Mouse (Mus musculus) lung, postnatal 14 days (tissue): ENCODE data around the gene Npas1.

Experiments used
- DNase-seq: peaks from one replicate; pipeline ENCODE4 v3.0.0; 2021

Gene Npas1

DNA sequence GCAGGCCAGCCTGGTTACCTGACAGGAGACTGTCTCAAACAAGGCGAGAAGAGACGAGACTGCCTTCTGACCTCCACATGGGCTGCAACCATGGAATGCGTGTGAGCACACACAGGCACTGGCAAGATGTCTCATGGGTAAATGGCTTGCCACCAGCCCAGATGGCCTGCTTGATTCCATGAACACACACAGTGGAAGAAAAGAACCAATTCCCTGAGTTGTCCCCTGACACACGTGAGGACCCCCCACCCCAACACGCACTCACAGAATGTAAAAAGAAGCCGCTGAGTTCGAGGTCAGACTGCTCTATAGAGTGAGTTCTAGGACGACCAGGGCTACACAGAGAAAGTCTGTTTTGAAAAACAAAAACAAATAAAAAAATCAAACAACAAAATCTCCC, at the start of gene Npas1:
Gene Npas1 (minus strand): TSS at position 101 of the 400 bp plus-strand sequence.
- no peak for DNase-seq

DNA sequence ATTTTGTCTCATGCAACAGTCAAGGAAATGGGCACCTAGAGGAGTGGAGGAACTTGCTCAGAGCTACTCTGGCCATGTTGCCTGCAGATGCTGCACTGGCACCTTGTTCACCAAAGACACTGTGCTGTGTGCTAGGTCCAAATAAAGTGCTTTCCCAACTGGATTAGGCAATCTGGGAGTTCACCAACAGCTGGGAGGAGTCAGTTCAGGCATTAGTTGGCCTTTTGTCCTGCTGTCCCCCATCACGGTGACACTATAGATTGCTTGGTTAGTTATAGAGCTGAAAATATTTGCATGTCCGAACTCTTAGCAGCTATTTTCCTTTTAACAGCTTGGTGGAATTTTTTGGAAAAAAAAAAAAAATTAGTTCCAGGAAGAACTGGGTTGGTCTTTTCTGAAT, 48.5 kb upstream of the Npas1 start:
- DNase-seq: peak; percentile 23

DNA sequence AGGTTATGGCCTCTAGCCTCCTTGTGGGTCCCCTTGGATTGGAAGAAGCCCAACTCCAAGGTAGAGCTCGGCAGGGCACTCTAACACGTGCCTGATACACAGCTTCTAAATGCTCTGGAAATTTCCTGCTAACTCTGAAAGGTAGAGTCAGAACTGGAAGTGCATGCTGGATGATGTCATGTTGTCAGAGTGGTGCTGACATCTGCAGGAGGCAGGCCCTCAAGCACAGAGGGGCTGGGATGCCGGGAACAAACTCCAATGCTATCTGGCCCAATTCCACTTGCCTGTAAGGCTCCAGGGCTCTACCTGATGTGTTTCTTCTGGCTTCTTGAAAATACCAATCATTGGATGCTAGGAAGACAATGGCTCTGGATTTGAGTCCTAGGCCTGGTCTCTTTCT, 47.9 kb upstream of the Npas1 start:
- no peak for DNase-seq

DNA sequence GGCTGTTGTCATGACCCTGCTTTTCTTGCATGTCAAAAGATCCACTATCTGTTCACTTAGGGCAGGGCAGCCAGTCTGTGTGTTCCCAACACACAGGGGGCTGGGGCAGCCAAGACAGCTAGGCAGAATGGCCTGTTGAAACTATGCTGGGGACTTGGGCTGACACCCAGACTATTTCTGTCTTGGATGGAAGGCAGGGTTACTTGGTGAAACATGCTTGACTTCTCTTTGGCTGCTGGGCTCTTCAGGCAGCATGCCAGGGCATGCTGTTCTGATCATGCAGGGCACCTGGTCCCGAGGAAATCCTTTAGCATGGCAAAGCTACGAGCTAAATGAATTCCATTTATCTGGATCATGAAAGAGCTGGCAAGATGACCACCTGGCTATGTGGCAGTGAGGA, 46.8 kb upstream of the Npas1 start:
- peak; percentile 36 for DNase-seq

DNA sequence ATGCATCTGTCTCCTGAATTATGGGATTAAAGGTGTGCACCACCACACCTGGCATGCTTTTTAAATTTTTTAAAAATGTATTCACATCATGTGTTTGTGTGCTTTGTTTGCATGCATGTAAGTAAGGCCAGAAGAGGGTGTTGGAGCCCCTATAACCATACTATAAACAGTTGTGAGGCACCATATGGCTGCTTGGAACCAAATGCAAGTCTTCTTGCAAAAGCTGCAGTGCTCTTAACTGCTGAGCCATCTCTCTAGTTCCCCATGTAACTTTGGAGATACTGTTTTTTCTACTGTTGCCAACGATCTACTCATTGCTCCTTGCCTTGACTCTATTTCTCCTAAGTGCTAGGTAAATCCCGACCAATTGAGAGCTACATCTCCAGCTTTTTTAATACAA, 41.8 kb upstream of the Npas1 start:
- DNase-seq: no peak

DNA sequence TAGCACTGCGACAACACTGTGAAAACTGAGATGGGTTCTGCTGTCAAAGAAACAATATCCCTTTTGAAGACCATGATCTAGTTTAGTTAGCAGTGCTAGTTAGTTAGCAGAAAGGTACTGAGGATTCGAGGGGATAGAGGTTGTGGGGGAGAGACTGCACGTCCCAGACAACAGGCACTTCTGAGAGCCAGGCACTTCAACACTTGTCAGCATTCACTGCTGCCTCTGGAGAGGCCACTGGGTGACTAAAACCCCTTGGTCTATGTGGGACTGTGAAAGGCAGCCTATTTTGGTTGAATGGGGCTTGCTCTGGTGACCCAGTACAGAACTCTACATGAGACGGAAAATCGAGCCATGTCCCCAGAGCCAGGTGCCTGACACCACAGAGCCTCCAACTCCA, 39.7 kb upstream of the Npas1 start:
- DNase-seq: no peak

DNA sequence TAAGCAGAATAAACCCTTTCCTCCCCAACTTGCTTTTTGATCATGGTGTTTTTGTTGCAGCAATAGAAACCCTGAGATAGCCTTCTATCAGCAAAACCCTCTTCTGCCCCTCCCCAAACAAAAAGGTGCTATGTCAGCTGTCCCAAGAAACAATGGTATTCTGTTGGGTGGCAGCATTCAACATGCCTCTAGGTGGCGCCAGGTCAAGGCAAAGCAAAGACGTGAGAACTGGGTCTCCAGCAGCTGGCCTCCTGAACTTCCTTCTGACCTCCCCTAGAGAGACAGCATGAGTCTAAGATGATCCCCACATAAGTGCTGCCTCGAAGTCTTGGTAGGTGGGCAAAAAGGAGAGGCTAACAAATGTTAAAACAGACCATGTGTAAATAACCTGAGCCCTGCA, 29.8 kb upstream of the Npas1 start:
- DNase-seq: peak; percentile 79

DNA sequence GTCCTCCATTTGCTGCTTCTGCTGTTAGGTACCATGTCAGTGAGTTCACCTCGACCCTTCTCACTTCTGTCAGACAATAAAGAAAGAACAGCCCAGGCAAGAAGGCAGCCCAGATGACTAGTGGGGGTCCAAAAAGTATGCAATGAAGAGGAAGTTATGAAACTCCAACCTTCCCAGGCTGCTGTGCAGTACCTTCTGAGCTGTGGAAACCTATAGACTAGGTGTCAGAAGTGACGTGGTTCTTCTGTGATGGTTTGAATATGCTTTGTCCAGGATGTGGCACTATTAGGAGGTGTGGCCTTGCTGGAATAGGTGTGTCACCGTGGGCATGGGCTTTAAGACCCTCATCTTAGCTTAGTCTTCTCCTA, 27.7 kb upstream of the Npas1 start:
- DNase-seq: no peak

DNA sequence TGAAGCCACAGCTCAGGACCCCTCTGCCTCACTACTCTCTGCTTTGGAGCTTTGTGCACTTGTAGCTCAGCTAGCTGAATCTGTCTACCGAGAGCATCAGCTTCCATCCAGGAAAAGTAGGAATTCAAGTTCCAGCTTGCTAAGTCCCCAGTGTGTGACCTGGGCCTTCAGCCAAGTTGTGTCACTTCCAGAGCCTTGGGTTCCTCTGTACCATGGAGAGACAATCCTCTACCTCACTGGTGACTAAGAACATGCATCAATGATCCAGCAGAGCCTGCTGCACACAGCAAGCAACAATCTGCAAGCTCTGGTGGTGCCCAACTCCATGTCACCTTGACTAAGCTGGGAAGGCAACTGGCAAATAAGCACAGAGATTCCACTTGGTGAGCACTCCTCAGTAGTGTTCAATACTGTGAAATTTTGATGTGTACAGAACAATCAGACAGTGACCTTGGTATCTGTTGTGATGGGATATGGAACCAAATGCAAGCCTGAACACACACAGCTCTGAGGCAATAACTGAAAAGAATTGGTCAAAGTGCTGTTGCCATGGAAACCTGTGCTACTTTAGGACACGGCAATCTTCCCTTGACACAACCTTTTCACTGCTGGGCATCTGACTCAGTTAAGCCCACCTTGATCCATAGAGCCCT, 27.2 kb upstream of the Npas1 start:
- DNase-seq: no peak

DNA sequence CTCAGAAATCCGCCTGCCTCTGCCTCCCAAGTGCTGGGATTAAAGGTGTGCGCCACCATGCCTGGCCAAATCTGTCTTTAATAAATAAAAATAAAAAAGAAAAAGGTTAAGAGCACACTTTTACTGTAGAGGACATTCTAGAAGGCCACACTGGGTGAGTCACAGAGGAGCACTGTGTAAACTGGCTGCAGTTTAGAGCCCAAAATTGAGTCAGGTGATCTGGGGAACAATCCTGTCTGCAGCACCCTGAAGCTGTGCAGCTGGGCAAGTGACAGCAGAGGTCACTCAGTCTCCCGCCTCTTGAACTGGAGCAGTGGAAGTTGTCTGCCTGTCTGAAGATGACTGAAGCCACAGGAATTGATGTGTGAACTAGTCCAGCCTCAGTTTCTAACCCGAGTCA, 24.0 kb upstream of the Npas1 start:
- no peak for DNase-seq

DNA sequence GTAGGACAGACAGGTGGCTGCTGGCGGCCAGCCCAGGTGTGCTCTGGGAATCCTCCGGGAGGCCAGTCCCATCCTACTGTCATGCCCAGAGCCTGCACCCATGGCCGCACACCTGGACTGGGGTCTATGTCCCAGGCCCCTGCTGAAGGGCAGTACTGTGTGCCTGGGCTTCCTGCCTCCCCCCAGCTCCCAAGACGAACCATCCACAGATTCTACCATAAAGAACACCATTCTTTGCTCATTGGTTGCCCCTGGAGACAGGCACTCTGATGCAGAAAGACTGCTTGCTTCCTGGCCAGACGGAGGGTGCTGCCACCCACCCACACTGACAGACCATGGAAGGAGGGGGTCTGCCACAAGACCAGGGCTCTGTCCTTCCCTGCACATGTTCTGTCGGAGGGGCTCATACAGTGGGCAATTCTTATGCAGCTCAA, 22.2 kb upstream of the Npas1 start:
- no peak for DNase-seq

DNA sequence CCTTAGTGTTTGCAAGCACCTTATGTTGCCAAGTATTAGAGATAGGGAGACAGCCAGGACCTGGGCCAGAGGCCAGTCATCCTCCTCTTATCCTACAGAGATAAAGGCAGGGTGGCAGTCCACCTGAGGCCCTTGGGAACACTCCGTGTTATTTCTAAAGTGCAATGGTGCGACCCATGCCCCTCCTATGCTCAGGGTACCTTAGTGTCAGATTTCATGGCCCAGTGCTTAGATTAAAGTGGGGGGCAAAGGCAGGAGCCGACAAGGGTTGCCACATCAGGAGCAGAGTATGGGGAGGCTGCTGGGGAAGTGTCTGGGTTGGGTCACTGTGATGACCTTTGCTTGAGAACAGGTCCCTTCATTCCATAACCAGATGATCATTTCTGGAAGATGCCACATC, 18.7 kb upstream of the Npas1 start:
- DNase-seq: no peak

DNA sequence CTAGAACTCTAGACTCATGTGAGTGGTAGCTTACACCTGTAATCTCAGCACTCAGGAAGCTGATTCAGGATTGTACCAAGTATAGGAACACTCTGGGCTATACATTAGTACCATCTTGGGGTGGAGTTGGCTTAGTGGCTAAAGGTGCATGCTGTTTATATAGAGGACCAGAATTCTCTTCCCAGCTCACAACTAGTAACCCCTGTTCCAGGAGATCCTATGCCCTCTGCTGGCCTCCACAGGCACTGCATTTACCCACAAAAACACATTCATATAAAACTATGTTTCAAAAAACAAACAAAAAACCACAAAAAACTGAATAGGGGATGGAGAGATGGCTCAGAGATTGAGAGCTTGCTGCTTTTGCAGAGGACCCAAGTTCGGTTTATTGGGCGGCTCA, 15.8 kb upstream of the Npas1 start:
- peak; percentile 57 for DNase-seq

DNA sequence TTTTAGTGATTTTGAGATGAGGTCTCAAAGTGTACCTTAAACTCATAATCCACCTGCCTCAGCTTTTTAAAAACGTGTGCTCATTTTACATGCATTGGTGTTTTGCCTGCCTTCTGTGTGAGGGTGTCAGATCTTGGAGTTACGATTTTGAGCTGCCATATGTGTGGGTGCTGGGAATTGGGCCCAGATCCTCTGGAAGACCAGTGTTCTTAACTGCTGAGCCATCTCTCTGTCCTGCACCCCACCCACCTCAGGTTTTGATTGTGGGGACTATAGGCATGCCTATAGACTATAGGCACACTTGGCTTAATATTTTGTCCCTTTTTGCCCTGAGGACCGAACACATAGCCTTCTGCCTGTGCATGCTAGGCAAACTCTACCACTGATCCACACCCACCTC, 14.7 kb upstream of the Npas1 start:
- no peak for DNase-seq

DNA sequence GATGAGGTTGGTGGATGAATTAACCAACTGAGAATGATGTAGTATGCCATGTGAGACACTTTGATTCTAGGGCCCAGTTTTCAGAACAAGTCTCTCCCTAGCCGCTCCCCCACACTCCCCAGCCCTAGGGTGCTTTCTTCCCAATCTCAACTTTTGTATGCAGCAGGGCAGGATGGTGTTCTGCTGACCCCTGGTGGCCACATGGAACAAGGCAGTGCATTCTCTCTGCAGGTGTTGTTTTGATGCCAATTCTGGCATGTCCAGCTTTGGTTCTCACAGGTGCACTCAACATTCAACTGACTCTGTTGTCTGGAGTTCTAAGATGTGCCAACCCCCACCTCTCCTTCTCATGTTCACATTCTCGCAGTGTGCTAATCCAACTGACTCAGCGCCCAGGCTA, 14.2 kb upstream of the Npas1 start:
- DNase-seq: peak; percentile 72

DNA sequence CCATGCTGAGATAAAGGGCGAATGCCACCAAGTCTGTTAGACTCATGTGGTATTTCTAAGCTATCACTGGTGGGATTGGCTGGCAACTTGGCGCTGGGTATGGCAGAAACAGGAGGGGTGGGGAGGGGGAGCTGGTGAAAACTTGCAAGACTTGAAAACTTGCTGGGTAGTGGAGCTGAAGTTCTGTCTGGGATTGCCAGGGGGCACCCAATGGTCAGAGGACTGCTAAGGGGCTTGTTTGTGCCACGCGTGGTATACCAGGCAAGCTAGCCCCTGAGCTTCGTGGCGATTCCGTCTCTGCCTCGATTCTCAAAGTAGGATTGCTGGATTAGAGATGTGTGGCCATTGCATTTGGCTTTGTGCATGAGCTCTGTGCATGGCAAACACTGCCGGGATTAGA, 12.4 kb upstream of the Npas1 start:
- peak; percentile 42 for DNase-seq

DNA sequence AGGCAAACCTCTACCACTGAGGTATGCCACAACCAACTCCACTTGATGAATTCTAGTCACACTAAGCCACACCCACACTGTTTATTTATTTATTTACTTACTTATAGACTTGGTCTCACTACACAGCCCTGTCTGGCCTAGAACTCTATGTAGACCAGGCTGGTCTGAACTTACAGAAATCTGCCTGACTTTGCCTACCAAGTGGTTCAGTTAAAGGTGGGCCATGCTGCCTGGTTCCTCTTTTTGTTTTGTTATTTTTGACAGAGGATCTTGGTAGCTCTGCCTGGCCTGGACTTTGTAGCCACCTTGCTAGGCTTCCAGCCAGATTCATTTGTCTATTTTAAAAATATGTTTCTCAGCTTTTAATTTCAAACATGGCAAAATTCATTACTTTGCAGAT, 11.3 kb upstream of the Npas1 start:
- no peak for DNase-seq

DNA sequence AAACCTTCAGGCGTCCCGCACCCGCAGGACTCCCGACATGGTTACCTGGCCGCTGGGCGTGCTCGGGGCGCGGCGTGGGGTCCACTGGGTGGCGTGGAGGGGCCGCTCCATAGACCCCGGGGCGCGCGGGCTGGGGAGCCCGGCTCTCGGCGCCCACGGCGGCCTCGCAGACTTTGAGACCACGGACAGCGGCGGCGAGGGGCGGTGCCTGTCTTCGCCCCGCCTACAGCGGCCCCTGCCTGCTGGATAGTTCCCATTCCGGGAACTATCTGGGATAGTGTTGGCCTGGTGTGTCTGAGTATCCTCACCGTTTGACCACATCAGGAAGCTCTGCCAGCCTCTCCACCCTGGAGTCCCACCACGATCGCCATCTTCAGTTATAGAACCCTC, 933 bp downstream of the Npas1 start:
- DNase-seq: no peak

DNA sequence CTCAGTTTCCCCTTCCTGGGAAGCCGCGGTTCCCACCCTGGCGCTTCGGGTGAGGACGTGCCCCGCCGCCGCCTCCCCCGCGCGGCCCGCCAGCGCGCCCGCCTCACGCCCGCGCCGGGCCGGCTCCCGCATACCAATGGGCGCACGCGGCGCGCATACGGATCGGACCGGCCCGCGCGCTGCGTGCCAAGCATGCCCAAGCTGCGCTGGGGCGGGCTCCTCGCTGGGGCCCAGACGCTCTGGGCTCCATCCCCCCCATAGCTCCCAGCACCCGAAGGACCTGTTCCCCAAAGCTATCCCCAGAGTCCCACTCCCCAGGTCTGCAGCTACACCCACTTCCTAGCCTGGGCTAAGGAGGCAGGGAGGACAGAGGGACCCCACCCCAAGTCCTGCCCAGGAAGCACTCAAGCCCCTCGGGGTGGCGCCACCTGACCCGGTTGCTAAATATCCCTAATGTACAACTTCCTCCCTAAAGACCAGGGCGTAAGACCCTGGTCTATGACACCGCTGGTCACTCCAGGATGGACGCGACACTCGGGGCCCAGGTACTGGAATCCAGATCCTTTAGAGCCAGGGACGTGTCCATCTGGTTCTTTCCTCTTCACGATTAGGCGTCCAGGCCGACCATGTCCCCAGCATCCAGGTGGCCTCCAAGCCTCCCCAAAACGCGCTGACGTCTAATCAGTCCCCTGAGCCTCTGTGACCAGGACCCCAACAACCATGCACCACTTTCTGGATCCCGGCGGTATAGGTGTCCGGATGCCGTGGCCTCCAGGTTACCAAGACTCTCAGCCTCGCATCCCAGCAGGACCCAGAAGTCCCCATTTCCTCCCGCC, 1.5 kb downstream of the Npas1 start:
- DNase-seq: no peak

DNA sequence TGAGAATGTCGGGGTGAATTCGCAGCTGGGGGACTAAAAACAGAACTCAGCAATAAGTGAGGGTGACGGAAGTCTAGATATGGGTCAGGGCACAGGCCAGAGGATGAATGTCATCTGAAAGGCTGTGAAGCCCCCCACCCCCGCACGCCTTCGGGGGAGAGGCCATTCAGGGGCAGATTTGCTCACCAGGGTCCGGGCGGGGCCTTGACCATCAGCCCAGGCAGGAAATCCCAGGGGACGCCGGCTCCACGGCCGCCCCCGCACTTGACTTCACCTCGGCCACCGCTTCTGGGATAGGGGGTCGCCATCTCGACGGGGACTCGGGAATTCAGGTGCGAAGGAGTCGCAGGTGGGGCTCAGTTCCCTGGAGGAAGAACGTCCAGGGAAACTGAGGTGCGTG, 2.2 kb downstream of the Npas1 start:
- no peak for DNase-seq

DNA sequence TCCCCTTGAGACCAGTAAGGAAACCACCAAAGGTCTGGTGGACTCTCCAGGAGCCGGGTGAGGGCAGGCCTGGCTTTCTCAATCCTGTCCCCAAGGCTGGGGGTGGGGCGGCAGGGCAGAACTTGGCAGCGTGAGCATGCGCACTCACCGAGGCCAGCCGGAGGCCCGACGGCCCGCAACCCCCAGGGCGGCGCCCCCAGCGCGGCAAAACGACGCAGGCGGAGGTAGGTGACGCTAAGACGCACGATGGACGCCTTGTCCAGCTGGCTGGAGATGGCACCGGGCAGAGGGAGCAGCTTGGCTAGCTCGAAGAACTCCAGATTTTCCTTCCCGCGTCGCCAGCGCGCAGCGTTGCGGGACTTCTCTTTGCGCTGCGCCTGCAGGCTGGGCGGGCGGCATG, 3.1 kb downstream of the Npas1 start:
- peak; percentile 34 for DNase-seq

DNA sequence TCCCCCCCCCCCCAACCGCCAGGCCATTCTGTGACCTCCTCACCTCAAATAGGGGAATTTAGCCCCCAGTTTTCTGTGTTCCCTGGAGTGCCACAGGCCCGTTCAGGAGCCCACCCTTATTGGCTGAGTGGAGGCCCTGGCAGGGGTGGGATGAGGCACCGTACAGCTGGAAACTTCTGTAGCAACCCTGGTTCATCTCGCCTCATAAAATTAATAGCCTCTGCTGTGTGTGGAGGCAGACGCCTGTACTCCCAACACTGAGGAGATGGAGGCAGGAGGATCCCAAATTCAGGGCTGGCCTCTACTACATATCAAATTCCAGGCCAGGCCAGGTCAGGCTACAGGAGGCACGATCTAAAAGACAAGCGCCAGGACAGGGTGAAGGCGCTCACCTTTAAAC, 3.7 kb downstream of the Npas1 start:
- no peak for DNase-seq

DNA sequence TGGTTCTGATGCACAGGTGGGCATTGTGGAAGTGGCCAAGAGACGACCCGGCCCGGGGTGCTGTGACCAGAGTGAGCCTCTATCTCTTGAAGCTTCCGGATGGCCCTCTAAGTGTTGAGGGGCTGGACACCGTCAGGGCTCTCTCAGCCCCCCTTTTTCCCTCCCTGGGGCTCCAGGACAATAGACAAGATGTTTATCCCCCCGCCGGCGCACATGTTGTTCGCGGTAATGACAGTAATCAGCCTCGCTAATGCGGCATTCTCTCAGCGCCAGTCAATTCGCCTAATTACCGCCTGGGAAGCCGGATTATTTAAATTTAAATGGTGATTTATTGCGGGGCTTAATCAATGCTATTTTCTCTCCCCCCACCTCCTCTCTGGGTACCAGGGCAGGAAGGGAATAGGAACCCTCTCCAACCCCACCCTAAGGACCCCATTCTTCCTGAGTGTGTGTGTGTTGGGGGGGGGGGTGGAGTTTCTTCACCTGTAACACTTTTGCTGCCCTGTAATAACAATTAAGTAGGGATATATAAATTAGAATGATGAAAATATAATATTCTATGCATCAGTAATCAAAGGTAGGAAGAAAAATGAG, 5.3 kb downstream of the Npas1 start:
- no peak for DNase-seq

DNA sequence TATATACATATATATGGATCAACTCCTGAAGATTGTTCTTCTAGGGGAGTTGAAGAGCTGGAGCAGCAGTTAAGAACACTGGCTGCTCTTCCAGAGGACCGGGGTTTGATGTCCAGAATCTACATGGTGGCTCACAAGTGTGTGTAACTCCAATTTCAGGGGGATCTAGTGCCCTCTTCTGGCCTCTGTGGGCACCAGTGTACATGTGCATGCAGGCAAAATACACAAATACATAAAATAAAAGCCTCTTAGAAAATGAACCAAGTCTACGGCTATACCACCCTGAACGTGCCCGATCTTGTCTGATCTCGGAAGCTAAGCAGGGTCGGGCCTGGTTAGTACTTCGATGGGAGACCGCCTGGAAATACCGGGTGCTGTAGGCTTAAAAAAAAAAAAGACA, 6.0 kb downstream of the Npas1 start:
- peak; percentile 29 for DNase-seq
